Mouse (Mus musculus) intestine, postnatal 0 days (tissue): ENCODE measurements around the gene Fbxo36. TPM values are rescaled to one million over a fixed set of nuclear protein-coding genes. Genes with fewer than 3 reads are reported as not detected.
A peak's percentile ranks its signal among the peaks of the same experiment; 100 is the strongest.

ENCODE experiments used
- ATAC-seq: fragments of 200-750 bp; cut with Nextera tagmentation; 2 replicates; pipeline ENCODE4 v1.8.0; 2017; ENCODE audit warnings: mild to moderate bottlenecking, moderate TSS enrichment, moderate library complexity
- H3K27ac ChIP-seq: fragments of 300-500 bp; sonication (generic); 2 replicates; pipeline ENCODE4 v1.5.1; 2014; ENCODE audit warnings: mild to moderate bottlenecking, low read depth, low read length, moderate library complexity
- H3K27me3 ChIP-seq: fragments of 300-500 bp; sonication (generic); replicated peaks from 2 replicates; pipeline ENCODE4 v1.6.1; 2014; ENCODE audit warnings: low read length, mixed read lengths; ENCODE audit not compliant: control insufficient read depth, insufficient read depth
- H3K36me3 ChIP-seq: fragments of 300-500 bp; sonication (generic); 2 replicates; pipeline ENCODE4 v1.6.1; 2014; ENCODE audit warnings: mild to moderate bottlenecking, moderate library complexity; ENCODE audit not compliant: control insufficient read depth, insufficient read depth
- H3K4me1 ChIP-seq: fragments of 300-500 bp; sonication (generic); replicated peaks from 2 replicates; pipeline ENCODE4 v1.6.1; 2014; ENCODE audit warnings: antibody characterized with exemption, low read length, mixed read lengths; ENCODE audit not compliant: control insufficient read depth, insufficient read depth
- H3K4me2 ChIP-seq: fragments of 300-500 bp; sonication (generic); replicated peaks from 2 replicates; pipeline ENCODE4 v1.6.1; 2014; ENCODE audit warnings: low read depth, mild to moderate bottlenecking, moderate library complexity
- H3K4me3 ChIP-seq: fragments of 300-500 bp; sonication (generic); 2 replicates; pipeline ENCODE4 v1.5.1; 2014; ENCODE audit warnings: low read depth, low read length
- H3K9ac ChIP-seq: fragments of 300-500 bp; sonication (generic); 2 replicates; pipeline ENCODE4 v1.6.1; 2014; ENCODE audit warnings: mild to moderate bottlenecking, low read depth, low read length
- H3K9me3 ChIP-seq: fragments of 300-500 bp; sonication (generic); 2 replicates; pipeline ENCODE4 v1.6.1; 2016; ENCODE audit warnings: mixed run types; ENCODE audit not compliant: control insufficient read depth
- CTCF ChIP-seq: sonication (generic); IDR thresholded peaks from 2 replicates; pipeline ENCODE4 v1.5.1; 2016; ENCODE audit warnings: low read depth, mild to moderate bottlenecking, control low read depth, antibody characterized with exemption, moderate library complexity
- WGBS: fragments of 180-500 bp; shearing (Covaris S2); extraction: QIAGEN DNeasy Blood & Tissue Kit; methylation state at CpG from one replicate; pipeline ENCODE4 v1.1.7; 2014; 5-methylcytosine and 5-hydroxymethylcytosine counted together
- polyA plus RNA-seq: library from polyadenylated mRNA; unstranded; fragments of >200 nt; fragmentation: Nextera tagmentation; extraction: Ambion mirVana; gene quantifications from 2 replicates; pipeline ENCODE4 v1.2.1, GENCODE M21; 2015

The Fbxo36 gene
- polyA plus RNA-seq, 1 experiment from 2014 or later = 14.4 TPM

DNA sequence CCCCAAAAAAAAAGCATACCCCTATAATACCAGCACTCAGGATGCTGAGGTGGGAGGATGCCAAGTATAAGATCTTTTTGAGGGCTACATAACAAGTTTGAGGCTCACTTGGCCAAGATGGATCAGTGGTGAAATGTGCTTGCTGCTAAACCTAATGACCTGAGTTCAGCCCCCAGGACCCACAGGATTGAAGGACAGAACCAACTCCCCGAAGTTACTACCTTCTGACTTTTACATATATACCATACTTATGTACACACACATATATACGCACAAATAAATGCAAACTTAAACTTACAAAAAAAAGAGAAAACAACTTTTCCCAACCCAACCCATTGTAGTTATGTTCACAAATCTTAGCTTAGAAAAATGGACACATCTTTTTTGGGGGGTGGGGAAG is 3.7 kb downstream of the Fbxo36 start:
- H3K4me3 ChIP-seq = no peak overlapping the region
- no peak overlapping the region for H3K27ac ChIP-seq
- no peaks in the 10 kb centered on the region for H3K4me1 ChIP-seq
- no peaks in the 10 kb centered on the region for H3K27me3 ChIP-seq
- 95% methylated on average over 2 of the region's 2 CpGs for WGBS
- TF ChIP-seq CTCF = no peak
- no peaks in the 10 kb centered on the region for H3K9me3 ChIP-seq
- ATAC-seq = no peak
- no peak overlapping the region for H3K4me2 ChIP-seq
- no peak overlapping the region for H3K9ac ChIP-seq
- H3K36me3 ChIP-seq = no peaks in the 10 kb centered on the region

- H3K9ac ChIP-seq = no peak overlapping the region
- H3K27me3 ChIP-seq = no peaks in the 10 kb centered on the region
- ATAC-seq = peak; percentile 87
- no peak overlapping the region; the same call in 1 of the 2 replicates for H3K27ac ChIP-seq
- no peaks in the 10 kb centered on the region for H3K4me1 ChIP-seq
- TF ChIP-seq CTCF = no peak
- WGBS = 51% methylated on average over 7 of the region's 7 CpGs
- no peaks in the 10 kb centered on the region for H3K36me3 ChIP-seq
- H3K4me3 ChIP-seq = no peak overlapping the region
- H3K4me2 ChIP-seq = 0 out of 2 replicates have a peak overlapping the region, but pooled peaks have one; percentile 14
- H3K9me3 ChIP-seq = no peaks in the 10 kb centered on the region
These were observed 8.1 kb downstream of the Fbxo36 start for GRCm38 (mm10) chr1:84847698-84848097.

- Histone ChIP-seq H3K27ac (no peak overlapping the region; the same call in 1 of the 2 replicates), H3K36me3 (no peaks in the 10 kb centered on the region), H3K4me2 (peak overlapping the region; percentile 14; the same call in 1 of the 2 replicates), H3K4me3 (no peak overlapping the region), H3K9ac (no peak overlapping the region), H3K27me3 (no peaks in the 10 kb centered on the region), H3K9me3 (no peaks in the 10 kb centered on the region), H3K4me1 (no peaks in the 10 kb centered on the region)
- 79% methylated on average over 3 of the region's 3 CpGs for WGBS
- no peak for ATAC-seq
- TF ChIP-seq CTCF = no peak
These were observed 8.7 kb downstream of the Fbxo36 start for GRCm38 (mm10) chr1:84848335-84848734.

GRCm38 (mm10) chr1:84848801-84849455 is 9.3 kb downstream of the Fbxo36 start:
- Histone ChIP-seq H3K36me3 (no peaks in the 10 kb centered on the region), H3K9me3 (no peaks in the 10 kb centered on the region), H3K27ac (no peak overlapping the region), H3K4me2 (no peak overlapping the region), H3K27me3 (no peaks in the 10 kb centered on the region), H3K9ac (no peak overlapping the region), H3K4me1 (no peaks in the 10 kb centered on the region), H3K4me3 (no peak overlapping the region)
- 0 out of 2 replicates have a peak, but pooled peaks have one; percentile 14 for ATAC-seq
- no peak for TF ChIP-seq CTCF
- 91% methylated on average over 6 of the region's 6 CpGs for WGBS

GRCm38 (mm10) chr1:84849804-84850203 is 10.2 kb downstream of the Fbxo36 start:
- no peak overlapping the region for H3K27ac ChIP-seq
- no peaks in the 10 kb centered on the region for H3K9me3 ChIP-seq
- no peak overlapping the region for H3K4me3 ChIP-seq
- WGBS = 90% methylated on average over 7 of the region's 7 CpGs
- no peak for TF ChIP-seq CTCF
- no peak overlapping the region for H3K4me2 ChIP-seq
- H3K36me3 ChIP-seq = no peaks in the 10 kb centered on the region
- no peak for ATAC-seq
- no peaks in the 10 kb centered on the region for H3K27me3 ChIP-seq
- no peak overlapping the region for H3K9ac ChIP-seq
- no peaks in the 10 kb centered on the region for H3K4me1 ChIP-seq

GRCm38 (mm10) chr1:84850471-84850870 is 10.8 kb downstream of the Fbxo36 start:
- Histone ChIP-seq H3K27me3 (no peaks in the 10 kb centered on the region), H3K9ac (no peak overlapping the region), H3K4me1 (no peaks in the 10 kb centered on the region), H3K4me3 (no peak overlapping the region), H3K9me3 (no peaks in the 10 kb centered on the region), H3K27ac (no peak overlapping the region), H3K4me2 (no peak overlapping the region), H3K36me3 (no peaks in the 10 kb centered on the region)
- no peak for TF ChIP-seq CTCF
- ATAC-seq = no peak
- WGBS = 90% methylated on average over 7 of the region's 7 CpGs
